Mouse (Mus musculus) midbrain, embryonic 12.5 days (tissue): Measurements from ENCODE around the gene Tmem198. TPM values are rescaled to one million over a fixed set of nuclear protein-coding genes. Genes with fewer than 3 reads are reported as not detected.

Experiments
- ATAC-seq: fragments of 200-750 bp; cut with Nextera tagmentation; 2 replicates; pipeline ENCODE4 v1.8.0; 2017; ENCODE audit warnings: low read depth, moderate TSS enrichment, moderate library complexity; ENCODE audit not compliant: low FRiP score
- H3K27ac ChIP-seq: fragments of 300-500 bp; sonication (generic); replicated peaks from 2 replicates; pipeline ENCODE4 v1.5.1; 2016; ENCODE audit warnings: mild to moderate bottlenecking
- H3K27me3 ChIP-seq: fragments of 300-500 bp; sonication (generic); 2 replicates; pipeline ENCODE4 v1.6.1; 2016; ENCODE audit warnings: mild to moderate bottlenecking
- H3K36me3 ChIP-seq: fragments of 300-500 bp; sonication (generic); 2 replicates; pipeline ENCODE4 v1.6.1; 2016
- H3K4me1 ChIP-seq: fragments of 300-500 bp; sonication (generic); 2 replicates; pipeline ENCODE4 v1.6.1; 2016
- H3K4me2 ChIP-seq: fragments of 300-500 bp; sonication (generic); replicated peaks from 2 replicates; pipeline ENCODE4 v1.6.1; 2016; ENCODE audit warnings: mild to moderate bottlenecking, moderate library complexity
- H3K4me3 ChIP-seq: fragments of 300-500 bp; sonication (generic); 2 replicates; pipeline ENCODE4 v1.5.1; 2016; ENCODE audit warnings: mild to moderate bottlenecking
- H3K9ac ChIP-seq: fragments of 300-500 bp; sonication (generic); replicated peaks from 2 replicates; pipeline ENCODE4 v1.6.1; 2016; ENCODE audit warnings: mild to moderate bottlenecking, moderate library complexity
- H3K9me3 ChIP-seq: fragments of 300-500 bp; sonication (generic); 2 replicates; pipeline ENCODE4 v1.6.1; 2016; ENCODE audit warnings: mild to moderate bottlenecking
- WGBS: fragments of 180-500 bp; shearing (Covaris S2); methylation state at CpG from one replicate; pipeline ENCODE4 v1.1.7; 2016; 5-methylcytosine and 5-hydroxymethylcytosine counted together
- polyA plus RNA-seq: library from polyadenylated mRNA; unstranded; fragments of >200 nt; fragmentation: Nextera tagmentation; extraction: Ambion mirVana; gene quantifications from 2 replicates; pipeline ENCODE4 v1.2.1, GENCODE M21; 2016

Gene Tmem198
- polyA plus RNA-seq = 26.5 and 27.6 TPM in 2 replicates

- Histone ChIP-seq H3K27ac (peak within 1 kb of the TSS; percentile 78), H3K36me3 (peaks cover 40% of the 10 kb centered on the region), H3K9me3 (no peaks in the 10 kb centered on the region), H3K4me3 (peak within 1 kb of the TSS; percentile 82), H3K27me3 (peaks cover 42% of the 10 kb centered on the region), H3K9ac (peak within 1 kb of the TSS; percentile 86), H3K4me2 (peak within 1 kb of the TSS; percentile 90), H3K4me1 (peaks cover 38% of the 10 kb centered on the region)
- peak; percentile 93 for ATAC-seq
- under 1% methylated on average over 62 of the region's 76 CpGs for WGBS
These were observed at the start of gene Tmem198, which contains the start of gene Chpf for GRCm38 (mm10) chr1:75478916-75479634. Tmem198 (plus strand) TSS chr1:75479532. Chpf (minus strand) TSS chr1:75479307.

DNA sequence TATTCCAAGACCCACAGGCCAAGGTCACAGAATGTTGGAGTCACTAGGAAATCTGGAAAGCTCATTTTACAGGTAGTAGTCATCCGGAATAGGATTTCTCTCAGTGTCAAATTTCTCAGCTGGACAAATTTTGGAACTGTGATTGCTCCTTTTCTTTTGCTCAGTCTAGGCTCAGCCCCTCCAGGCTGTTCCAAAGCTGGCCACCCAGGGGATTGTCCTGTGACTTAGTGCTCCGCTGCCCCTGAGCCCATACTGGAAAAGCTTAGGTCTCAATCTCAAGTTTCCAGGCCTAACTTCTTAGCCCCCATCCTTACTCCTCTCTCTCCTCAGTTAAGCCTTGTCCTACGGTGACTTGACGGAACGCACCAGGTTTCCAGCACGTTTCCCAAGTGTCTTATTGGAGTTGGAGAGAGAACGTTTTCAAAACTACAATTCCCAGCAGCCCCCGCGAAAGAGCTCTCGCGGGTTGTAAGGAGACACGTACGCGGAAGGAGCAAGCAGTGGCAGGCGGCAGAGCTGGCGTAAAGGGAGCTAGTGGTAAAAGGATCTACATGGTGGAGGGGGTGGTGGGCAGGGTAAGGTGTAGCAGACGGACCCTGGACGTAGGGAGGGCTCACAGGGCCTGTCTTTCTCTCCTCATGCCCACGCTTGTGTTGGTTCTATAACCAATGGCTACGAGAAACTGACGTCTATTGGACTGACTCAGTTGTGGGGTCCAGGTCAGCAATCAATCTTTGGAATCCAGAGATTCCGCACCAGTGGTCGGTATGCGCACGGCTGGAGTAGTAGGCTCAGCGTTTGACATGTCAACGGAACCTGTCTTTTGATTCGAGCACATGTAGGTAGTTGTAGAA is 43.6 kb upstream of the Tmem198 start, which contains the start of gene Gmppa:
TSS of gene Gmppa (plus strand) at position 456 of the 854 bp plus-strand sequence.
- ATAC-seq = peak; percentile 80
- H3K4me1 ChIP-seq = peaks cover 19% of the 10 kb centered on the region
- 6% methylated on average over 28 of the region's 28 CpGs for WGBS

GRCm38 (mm10) chr1:75438782-75439181 is 40.5 kb upstream of the Tmem198 start:
- H3K4me2 ChIP-seq = no peak overlapping the region
- no peak overlapping the region for H3K4me3 ChIP-seq
- 88% methylated on average over 8 of the region's 9 CpGs for WGBS
- peaks cover 9% of the 10 kb centered on the region; the same call in 1 of the 2 replicates for H3K27me3 ChIP-seq
- 0 out of 2 replicates have a peak overlapping the region, but pooled peaks have one; percentile 65 for H3K27ac ChIP-seq
- ATAC-seq = no peak
- peaks cover 6% of the 10 kb centered on the region for H3K36me3 ChIP-seq
- no peaks in the 10 kb centered on the region for H3K9me3 ChIP-seq
- H3K9ac ChIP-seq = no peak overlapping the region
- H3K4me1 ChIP-seq = peaks cover 38% of the 10 kb centered on the region

More for the DNA sequence above, 43.6 kb upstream of the Tmem198 start, which contains the start of gene Gmppa:
- H3K4me2 ChIP-seq = peak within 1 kb of the TSS; percentile 66
- H3K27me3 ChIP-seq = peaks cover 6% of the 10 kb centered on the region
- H3K4me3 ChIP-seq = peak within 1 kb of the TSS; percentile 59
- peaks cover 5% of the 10 kb centered on the region for H3K36me3 ChIP-seq
- peak within 1 kb of the TSS; percentile 43; the same call in 1 of the 2 replicates for H3K27ac ChIP-seq
- H3K9ac ChIP-seq = peak within 1 kb of the TSS; percentile 63
- H3K9me3 ChIP-seq = no peaks in the 10 kb centered on the region

- no peaks in the 10 kb centered on the region for H3K9me3 ChIP-seq
- H3K27ac ChIP-seq = no peak overlapping the region
- no peak overlapping the region for H3K4me3 ChIP-seq
- H3K4me1 ChIP-seq = peaks cover 55% of the 10 kb centered on the region
- H3K9ac ChIP-seq = no peak overlapping the region
- H3K36me3 ChIP-seq = peaks cover 6% of the 10 kb centered on the region
- ATAC-seq = no peak
- peaks cover 21% of the 10 kb centered on the region; the same call in 1 of the 2 replicates for H3K27me3 ChIP-seq
- 92% methylated on average over 7 of the region's 7 CpGs for WGBS
- H3K4me2 ChIP-seq = no peak overlapping the region
These were observed 38.7 kb upstream of the Tmem198 start for GRCm38 (mm10) chr1:75440661-75441060.

DNA sequence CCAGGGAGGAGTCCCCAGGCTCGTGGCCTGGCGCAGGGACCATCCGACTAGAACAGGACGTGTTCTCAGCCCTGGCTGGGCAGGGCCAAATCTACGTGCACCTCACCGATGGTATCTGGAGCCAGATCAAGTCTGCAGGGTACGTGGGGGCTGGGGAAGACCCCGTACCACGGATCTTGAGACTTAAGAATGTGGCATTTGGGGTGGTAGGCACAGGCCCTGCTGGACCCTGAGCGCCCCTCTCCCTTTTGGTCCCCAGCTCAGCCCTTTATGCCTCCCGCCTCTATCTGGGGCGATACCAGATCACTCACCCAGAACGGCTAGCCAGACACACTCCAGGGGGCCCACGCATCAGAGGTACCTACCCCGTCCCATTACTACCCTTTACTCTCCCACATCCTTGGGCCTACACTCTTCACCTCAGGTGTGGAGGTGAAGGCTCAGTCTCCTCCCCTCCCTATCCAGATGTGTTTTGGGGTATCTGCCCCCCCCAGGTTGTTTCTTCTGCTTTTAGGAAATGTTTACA is 37.8 kb upstream of the Tmem198 start:
- Histone ChIP-seq H3K36me3 (peaks cover 6% of the 10 kb centered on the region), H3K9me3 (no peaks in the 10 kb centered on the region), H3K4me1 (peaks cover 58% of the 10 kb centered on the region), H3K27ac (peak overlapping the region; percentile 92; the same call in 1 of the 2 replicates), H3K4me2 (no peak overlapping the region), H3K9ac (no peak overlapping the region), H3K4me3 (no peak overlapping the region), H3K27me3 (peaks cover 21% of the 10 kb centered on the region; the same call in 1 of the 2 replicates)
- 76% methylated on average over 15 of the region's 15 CpGs for WGBS
- ATAC-seq = no peak

GRCm38 (mm10) chr1:75442171-75442570 is 37.2 kb upstream of the Tmem198 start:
- 81% methylated on average over 9 of the region's 9 CpGs for WGBS
- Histone ChIP-seq H3K4me2 (no peak overlapping the region), H3K9ac (no peak overlapping the region), H3K36me3 (peaks cover 6% of the 10 kb centered on the region), H3K9me3 (no peaks in the 10 kb centered on the region), H3K27me3 (peaks cover 21% of the 10 kb centered on the region; the same call in 1 of the 2 replicates), H3K27ac (peak overlapping the region; percentile 92), H3K4me3 (no peak overlapping the region), H3K4me1 (peaks cover 58% of the 10 kb centered on the region)
- no peak for ATAC-seq

- Histone ChIP-seq H3K4me2 (0 out of 2 replicates have a peak overlapping the region, but pooled peaks have one; percentile 58), H3K4me3 (no peak overlapping the region), H3K4me1 (peaks cover 65% of the 10 kb centered on the region), H3K27me3 (peaks cover 26% of the 10 kb centered on the region; the same call in 1 of the 2 replicates), H3K27ac (peak overlapping the region; percentile 92), H3K36me3 (peaks cover 6% of the 10 kb centered on the region), H3K9ac (peak overlapping the region; percentile 46; the same call in 1 of the 2 replicates), H3K9me3 (no peaks in the 10 kb centered on the region)
- no peak for ATAC-seq
- 14% methylated on average over 8 of the region's 8 CpGs for WGBS
These were observed 36.5 kb upstream of the Tmem198 start for GRCm38 (mm10) chr1:75442811-75443210.

- no peak overlapping the region for H3K4me3 ChIP-seq
- H3K9ac ChIP-seq = peak overlapping the region; percentile 46; the same call in 1 of the 2 replicates
- no peaks in the 10 kb centered on the region for H3K9me3 ChIP-seq
- peaks cover 30% of the 10 kb centered on the region for H3K27me3 ChIP-seq
- peak; percentile 3; the same call in 1 of the 2 replicates for ATAC-seq
- H3K27ac ChIP-seq = peak overlapping the region; percentile 92
- H3K4me1 ChIP-seq = peaks cover 71% of the 10 kb centered on the region
- WGBS = 20% methylated on average over 13 of the region's 13 CpGs
- peaks cover 6% of the 10 kb centered on the region for H3K36me3 ChIP-seq
- H3K4me2 ChIP-seq = peak overlapping the region; percentile 58
These were observed 35.9 kb upstream of the Tmem198 start for GRCm38 (mm10) chr1:75443247-75444024.

- Histone ChIP-seq H3K4me3 (0 out of 2 replicates have a peak overlapping the region, but pooled peaks have one; percentile 3), H3K9me3 (no peaks in the 10 kb centered on the region), H3K36me3 (peaks cover 6% of the 10 kb centered on the region), H3K4me2 (peak overlapping the region; percentile 58), H3K9ac (peak overlapping the region; percentile 46; the same call in 1 of the 2 replicates), H3K27ac (peak overlapping the region; percentile 92), H3K4me1 (peaks cover 74% of the 10 kb centered on the region), H3K27me3 (peaks cover 38% of the 10 kb centered on the region)
- WGBS = 20% methylated on average over 3 of the region's 3 CpGs
- peak; percentile 5; the same call in 1 of the 2 replicates for ATAC-seq
These were observed 35.1 kb upstream of the Tmem198 start for GRCm38 (mm10) chr1:75444208-75444607.

DNA sequence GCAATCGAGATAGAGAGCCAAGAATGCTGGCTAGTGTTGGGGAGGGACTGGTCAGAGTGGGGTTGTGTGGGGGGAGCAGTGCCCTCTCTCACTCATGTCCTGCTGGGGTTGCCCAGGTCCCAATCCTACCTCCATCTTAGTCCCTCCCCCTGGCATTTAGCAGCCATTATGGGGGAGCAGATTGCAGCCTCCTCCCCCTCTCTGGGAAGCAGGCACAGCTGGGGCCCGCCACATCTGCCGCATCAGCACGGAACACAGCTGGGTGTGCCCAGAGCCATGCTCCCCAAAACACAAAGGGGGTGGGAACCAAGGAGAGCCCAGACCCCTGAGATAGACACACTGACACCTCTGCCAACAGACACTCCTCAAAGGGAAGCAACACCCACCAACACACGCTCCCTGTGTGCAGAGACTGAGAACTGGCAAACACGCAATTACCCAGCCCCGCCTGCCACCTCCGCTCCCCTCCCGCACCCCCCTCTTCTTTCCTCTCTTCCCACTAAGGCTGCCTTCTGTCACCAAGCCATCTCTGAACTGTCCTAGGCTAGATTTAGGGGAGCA is 34.1 kb upstream of the Tmem198 start:
- H3K36me3 ChIP-seq = peaks cover 6% of the 10 kb centered on the region
- 12% methylated on average over 9 of the region's 9 CpGs for WGBS
- peak overlapping the region; percentile 92 for H3K27ac ChIP-seq
- no peak for ATAC-seq
- peaks cover 48% of the 10 kb centered on the region for H3K27me3 ChIP-seq
- H3K4me2 ChIP-seq = peak overlapping the region; percentile 58
- H3K9me3 ChIP-seq = no peaks in the 10 kb centered on the region
- H3K4me3 ChIP-seq = peak overlapping the region; percentile 22
- peaks cover 83% of the 10 kb centered on the region for H3K4me1 ChIP-seq
- H3K9ac ChIP-seq = peak overlapping the region; percentile 43; the same call in 1 of the 2 replicates
